In genomic region chr1:194208034-194209000, GRCm38 (mm10) we compare ENCODE assay signal across 16 mouse cellular contexts.
A peak's percentile ranks its signal among the peaks of the same experiment; 100 is the strongest.
DNase-seq lines count a peak whose midpoint lies in the region; ATAC-seq and TF ChIP-seq lines count a peak whose summit lies in the region.
"Had no signal": no experiment of that assay in that cellular context is flagged by ENCODE, and none has a peak within 500 bp of the region (broad histone marks: within the 10 kb centered on the region; RNA-seq: fewer than 3 reads in every experiment).

No protein-coding gene starts in this region.

- H3K9me3 ChIP-seq in forebrain, embryonic 13.5 days (replicated peaks) = no peaks in the 10 kb centered on the region
- H3K9me3 ChIP-seq in hindbrain, embryonic 14.5 days (ENCODE audit: control insufficient read depth, low read length) = no peaks in the 10 kb centered on the region
- H3K9me3 ChIP-seq in midbrain, embryonic 16.5 days (replicated peaks; ENCODE audit: control insufficient read depth, low read length, poor library complexity, severe bottlenecking) = no peaks in the 10 kb centered on the region
- H3K9me3 ChIP-seq: embryonic facial prominence, embryonic 12.5 days; limb, embryonic 15.5 days had no signal

- H3K4me1 ChIP-seq in forebrain, embryonic 13.5 days = peaks cover 17% of the 10 kb centered on the region
- peaks cover 20% of the 10 kb centered on the region; the same call in 1 of the 2 replicates for H3K4me1 ChIP-seq in hindbrain, embryonic 14.5 days (replicated peaks; ENCODE audit: control insufficient read depth, insufficient read depth, low read length)
- 0 out of 2 replicates have a peak, but pooled peaks cover 2% of the 10 kb centered on the region for H3K4me1 ChIP-seq in midbrain, embryonic 16.5 days (ENCODE audit: control insufficient read depth, insufficient read depth, low read length)
- H3K4me1 ChIP-seq: embryonic facial prominence, embryonic 12.5 days; limb, embryonic 15.5 days had no signal

- peak overlapping the region; percentile 82 for H3K27ac ChIP-seq in forebrain, embryonic 13.5 days
- H3K27ac ChIP-seq in hindbrain, embryonic 14.5 days = peak overlapping the region; percentile 68
- no peak overlapping the region for H3K27ac ChIP-seq in midbrain, embryonic 16.5 days (ENCODE audit: low read length)
- H3K27ac ChIP-seq: embryonic facial prominence, embryonic 12.5 days; kidney, postnatal 0 days; limb, embryonic 15.5 days had no signal

- peak overlapping the region; percentile 13; the same call in 1 of the 2 replicates for H3K4me3 ChIP-seq in forebrain, embryonic 13.5 days
- no peak overlapping the region for H3K4me3 ChIP-seq in hindbrain, embryonic 14.5 days (replicated peaks; ENCODE audit: low read length)
- H3K4me3 ChIP-seq in midbrain, embryonic 16.5 days (ENCODE audit: low read depth, low read length) = no peak overlapping the region
- H3K4me3 ChIP-seq: embryonic facial prominence, embryonic 12.5 days; limb, embryonic 15.5 days had no signal

- peak overlapping the region; percentile 34 for H3K4me2 ChIP-seq in forebrain, embryonic 13.5 days
- peak overlapping the region; percentile 26 for H3K4me2 ChIP-seq in hindbrain, embryonic 14.5 days (replicated peaks)
- peak overlapping the region; percentile 5; the same call in 1 of the 2 replicates for H3K4me2 ChIP-seq in midbrain, embryonic 16.5 days (ENCODE audit: low read length)
- H3K4me2 ChIP-seq: embryonic facial prominence, embryonic 12.5 days; limb, embryonic 15.5 days had no signal

- peak; percentile 90 for ATAC-seq in forebrain, embryonic 13.5 days
- ATAC-seq in hindbrain, embryonic 14.5 days (ENCODE audit: low FRiP score) = peak; percentile 72
- peak; percentile 71 for ATAC-seq in midbrain, embryonic 16.5 days
- ATAC-seq in megakaryocyte-erythroid progenitor cell, adult 5-6 weeks (replicated peaks; ENCODE audit: low FRiP score, low TSS enrichment, poor library complexity, severe bottlenecking) = no peak
- ATAC-seq: inflammation-experienced regulatory T-cells, adult 6 months had no signal

- no peaks in the 10 kb centered on the region for H3K27me3 ChIP-seq in forebrain, embryonic 13.5 days
- no peaks in the 10 kb centered on the region for H3K27me3 ChIP-seq in hindbrain, embryonic 14.5 days (ENCODE audit: control insufficient read depth, insufficient read depth, low read length)
- no peaks in the 10 kb centered on the region for H3K27me3 ChIP-seq in midbrain, embryonic 16.5 days (ENCODE audit: control insufficient read depth, insufficient read depth, low read depth, low read length)
- H3K27me3 ChIP-seq: embryonic facial prominence, embryonic 12.5 days; limb, embryonic 15.5 days had no signal

- 32% methylated on average over 14 of the region's 14 CpGs for WGBS in forebrain, embryonic 13.5 days
- WGBS in hindbrain, embryonic 14.5 days = 20% methylated on average over 14 of the region's 14 CpGs
- WGBS in midbrain, embryonic 16.5 days = 16% methylated on average over 14 of the region's 14 CpGs

- TF ChIP-seq CTCF in brain, embryonic 14.5 days (IDR thresholded peaks at IDR 0.05; ENCODE audit: borderline replicate concordance, extremely low read depth, insufficient read depth, insufficient read length) = no peak

- no peaks in the 10 kb centered on the region for H3K36me3 ChIP-seq in forebrain, embryonic 13.5 days (ENCODE audit: poor library complexity, severe bottlenecking)
- H3K36me3 ChIP-seq in hindbrain, embryonic 14.5 days (replicated peaks; ENCODE audit: control insufficient read depth, insufficient read depth) = no peaks in the 10 kb centered on the region
- no peaks in the 10 kb centered on the region for H3K36me3 ChIP-seq in midbrain, embryonic 16.5 days (ENCODE audit: control insufficient read depth, insufficient read depth, low read length)
- H3K36me3 ChIP-seq: embryonic facial prominence, embryonic 12.5 days; limb, embryonic 15.5 days had no signal

- no peak for TF ChIP-seq POLR2A in brain, embryonic 14.5 days (IDR thresholded peaks at IDR 0.05; ENCODE audit: borderline replicate concordance, extremely low read depth, insufficient read depth, insufficient read length, poor library complexity, severe bottlenecking)

- peak; percentile 89 for DNase-seq in brain, embryonic 14.5 days (ENCODE audit: low read depth)
- peak; percentile 59 for DNase-seq in hindbrain, embryonic 14.5 days (ENCODE audit: low spot score)
- DNase-seq in kidney, adult 9 months = no peak
- DNase-seq in thymus, postnatal 14 days = no peak
- no peak for DNase-seq in adrenal gland, postnatal 25 days
- DNase-seq: cerebellum, adult 2 months; gastrocnemius, postnatal 14 days; lung, adult 18-20 months; right cerebral cortex, postnatal 14 days had no signal

- H3K9ac ChIP-seq in forebrain, embryonic 13.5 days = no peak overlapping the region
- H3K9ac ChIP-seq in hindbrain, embryonic 14.5 days = 0 out of 2 replicates have a peak overlapping the region, but pooled peaks have one; percentile 6
- H3K9ac ChIP-seq in midbrain, embryonic 16.5 days (ENCODE audit: low read depth, low read length) = no peak overlapping the region
- H3K9ac ChIP-seq: embryonic facial prominence, embryonic 12.5 days; limb, embryonic 15.5 days had no signal

Comparison
In these comparisons a context has a peak if more than half of its experiments do, and no peak if none do; other contexts are left out.
1. DNase-seq: peak in brain, embryonic 14.5 days (single experiment) and hindbrain, embryonic 14.5 days (single experiment); none in kidney, adult 9 months (single experiment), thymus, postnatal 14 days (single experiment) and adrenal gland, postnatal 25 days (single experiment).
2. Peak in every context shown above with its lines, with median percentiles within 50 percentile points of each other: H3K4me2 ChIP-seq.